Mouse (Mus musculus) embryonic facial prominence, embryonic 11.5 days (tissue): ENCODE results near the gene Adat1. TPM values are rescaled to one million over a fixed set of nuclear protein-coding genes. Genes with fewer than 3 reads are reported as not detected.

Experiments
- ATAC-seq: fragments of 200-750 bp; cut with Nextera tagmentation; replicated peaks from 2 replicates; pipeline ENCODE4 v1.8.0; 2017; ENCODE audit warnings: low read depth; ENCODE audit not compliant: insufficient number of reproducible peaks, low FRiP score, low TSS enrichment
- DNase-seq: peaks from one replicate; pipeline ENCODE4 v3.0.0-alpha.2; 2015; ENCODE audit warnings: low spot score
- H3K27ac ChIP-seq: fragments of 300-500 bp; sonication (generic); replicated peaks from 2 replicates; pipeline ENCODE4 v1.5.1; 2014; ENCODE audit warnings: mild to moderate bottlenecking, low read depth, low read length, control low read depth
- H3K27me3 ChIP-seq: fragments of 300-500 bp; sonication (generic); 2 replicates; pipeline ENCODE4 v1.6.1; 2014; ENCODE audit warnings: mild to moderate bottlenecking, low read length, moderate library complexity, mixed read lengths; ENCODE audit not compliant: control insufficient read depth, insufficient read depth
- H3K36me3 ChIP-seq: fragments of 300-500 bp; sonication (generic); replicated peaks from 2 replicates; pipeline ENCODE4 v1.6.1; 2014; ENCODE audit warnings: low read depth, mild to moderate bottlenecking, low read length, moderate library complexity, mixed read lengths; ENCODE audit not compliant: control insufficient read depth, insufficient read depth
- H3K4me1 ChIP-seq: fragments of 300-500 bp; sonication (generic); 2 replicates; pipeline ENCODE4 v1.6.1; 2014; ENCODE audit warnings: low read length, mixed read lengths; ENCODE audit not compliant: control insufficient read depth, insufficient read depth
- H3K4me2 ChIP-seq: fragments of 300-500 bp; sonication (generic); 2 replicates; pipeline ENCODE4 v1.6.1; 2014; ENCODE audit warnings: low read depth, mild to moderate bottlenecking, control low read depth, low read length, moderate library complexity
- H3K4me3 ChIP-seq: fragments of 300-500 bp; sonication (generic); 2 replicates; pipeline ENCODE4 v1.5.1; 2014; ENCODE audit warnings: low read depth, low read length, control low read depth
- H3K9ac ChIP-seq: fragments of 300-500 bp; sonication (generic); replicated peaks from 2 replicates; pipeline ENCODE4 v1.6.1; 2014; ENCODE audit warnings: mild to moderate bottlenecking, control low read depth, low read length
- H3K9me3 ChIP-seq: fragments of 300-500 bp; sonication (generic); replicated peaks from 2 replicates; pipeline ENCODE4 v1.6.1; 2016; ENCODE audit warnings: mild to moderate bottlenecking, low read length, inconsistent platforms, mixed read lengths; ENCODE audit not compliant: control insufficient read depth
- WGBS: fragments of 180-500 bp; shearing (Covaris S2); extraction: QIAGEN DNeasy Blood & Tissue Kit; methylation state at CpG from one replicate; pipeline ENCODE4 v1.1.7; 2014; 5-methylcytosine and 5-hydroxymethylcytosine counted together
- polyA plus RNA-seq: library from polyadenylated mRNA; unstranded; fragments of >200 nt; fragmentation: Nextera tagmentation; extraction: Ambion mirVana; gene quantifications from 2 replicates; pipeline ENCODE4 v1.2.1, GENCODE M21; 2014

Adat1 gene
- polyA plus RNA-seq, 1 experiment from 2014 or later, result 10.7 TPM

- H3K27ac ChIP-seq, result no peak overlapping the region
Measured at GRCm38 (mm10) chr8:111919663-111920062, 72.4 kb downstream of the Adat1 start.

More at GRCm38 (mm10) chr8:111919663-111920062, 72.4 kb downstream of the Adat1 start:
- ATAC-seq (no peak), DNase-seq (no peak)
- no peaks in the 10 kb centered on the region for H3K4me1 ChIP-seq
- no peaks in the 10 kb centered on the region for H3K27me3 ChIP-seq
- no peaks in the 10 kb centered on the region for H3K9me3 ChIP-seq
- H3K9ac ChIP-seq, result no peak overlapping the region
- H3K4me3 ChIP-seq, result no peak overlapping the region
- no peaks in the 10 kb centered on the region for H3K36me3 ChIP-seq
- 85% methylated on average over 2 of the region's 2 CpGs for WGBS
- H3K4me2 ChIP-seq, result no peak overlapping the region

Other genes starting within 250 kb of the Adat1 start
- gene Bcar1, start 248.5 kb downstream of the Adat1 start, polyA plus RNA-seq, result 30.9 and 36.5 TPM in 2 replicates
- 262 and 278 TPM in 2 replicates for gene Cfdp1, start 138.0 kb downstream of the Adat1 start, polyA plus RNA-seq
- gene Tmem170, start 115.6 kb downstream of the Adat1 start, polyA plus RNA-seq, result 7.7 and 8.2 TPM in 2 replicates
- gene Chst5, start 81.9 kb downstream of the Adat1 start, polyA plus RNA-seq, result 1.1 and 2.2 TPM in 2 replicates
- gene Tmem231, start 58.4 kb downstream of the Adat1 start, polyA plus RNA-seq, result 18.6 and 20.0 TPM in 2 replicates
- gene Gabarapl2, start 51.6 kb downstream of the Adat1 start, polyA plus RNA-seq, result 222 and 230 TPM in 2 replicates
- gene Kars, start 19.0 kb upstream of the Adat1 start, polyA plus RNA-seq, result 284 and 309 TPM in 2 replicates
- gene Terf2ip, start 19.1 kb upstream of the Adat1 start, polyA plus RNA-seq, result 21.3 and 23.9 TPM in 2 replicates
- 0.31 and 0.67 TPM in 2 replicates for gene Gm6793, start 22.7 kb upstream of the Adat1 start, polyA plus RNA-seq